Mouse (Mus musculus): Measurements from ENCODE around the gene Rtp4. TPM values are rescaled to one million over a fixed set of nuclear protein-coding genes. Genes with fewer than 3 reads are reported as not detected.

Rtp4 gene
- polyA plus RNA-seq, 1 experiment: 9.2 TPM

Other genes with a start within 250 kb of the Rtp4 start
- gene Rtp1, start 91.2 kb upstream of the Rtp4 start, polyA plus RNA-seq (2012; rRNA removed): 0.30 and 0.59 TPM in 2 replicates
- gene Masp1, start 524 bp downstream of the Rtp4 start, polyA plus RNA-seq (2012; rRNA removed): 15.4 and 16.6 TPM in 2 replicates

All from frontal cortex, adult 2 months (tissue).